In genomic region chr7:89954261-89954660, GRCm38 (mm10) we compare ENCODE assay signal across 32 mouse cellular contexts. TPM values are rescaled to one million over a fixed set of nuclear protein-coding genes. Genes with fewer than 3 reads are reported as not detected.
"Had no signal": no experiment of that assay in that cellular context is flagged by ENCODE, and none has a peak within 500 bp of the region (broad histone marks: within the 10 kb centered on the region; RNA-seq: fewer than 3 reads in every experiment).

No protein-coding gene starts in this region.

- H3K4me2 ChIP-seq: heart, embryonic 11.5 days; heart, embryonic 13.5 days; heart, embryonic 15.5 days; hindbrain, embryonic 12.5 days; hindbrain, embryonic 14.5 days; kidney, embryonic 15.5 days; limb, embryonic 12.5 days; liver, embryonic 11.5 days; liver, embryonic 13.5 days; liver, embryonic 15.5 days had no signal

- H3K4me3 ChIP-seq: gastrocnemius, adult 2 months; heart, adult 2 months; heart, embryonic 13.5 days; heart, embryonic 15.5 days; hindbrain, embryonic 10.5 days; hindbrain, embryonic 12.5 days; kidney, embryonic 15.5 days; limb, embryonic 10.5 days; limb, embryonic 12.5 days; liver, embryonic 13.5 days; liver, embryonic 15.5 days had no signal

- H3K27ac ChIP-seq: gastrocnemius, adult 2 months; heart, adult 2 months; heart, embryonic 13.5 days; heart, embryonic 15.5 days; hindbrain, embryonic 10.5 days; hindbrain, embryonic 12.5 days; hindbrain, embryonic 14.5 days; kidney, embryonic 15.5 days; kidney, postnatal 0 days; limb, embryonic 10.5 days; limb, embryonic 12.5 days; liver, embryonic 13.5 days; liver, embryonic 15.5 days had no signal

- DNase-seq: gastrocnemius, adult 2 months; gastrocnemius, postnatal 10 days; gastrocnemius, postnatal 25 days; heart, adult 2 months; heart, postnatal 4 days; kidney, adult 11 months; kidney, adult 2 months; kidney, adult 9 months; kidney, postnatal 14 days; kidney, postnatal 36 days; layer of hippocampus, adult 9-11 months; layer of hippocampus, postnatal 36 days; liver; liver, embryonic 13.5 days had no signal

- H3K9me3 ChIP-seq: hindbrain, embryonic 10.5 days; hindbrain, embryonic 12.5 days; kidney, embryonic 15.5 days; limb, embryonic 10.5 days; limb, embryonic 12.5 days; liver, embryonic 13.5 days; liver, embryonic 15.5 days had no signal

- H3K27me3 ChIP-seq: heart, embryonic 13.5 days; heart, embryonic 15.5 days; hindbrain, embryonic 12.5 days; kidney, embryonic 15.5 days; limb, embryonic 12.5 days; liver, embryonic 13.5 days; liver, embryonic 15.5 days had no signal

- H3K9ac ChIP-seq: heart, embryonic 13.5 days; heart, embryonic 15.5 days; hindbrain, embryonic 12.5 days; hindbrain, embryonic 14.5 days; kidney, embryonic 15.5 days; limb, embryonic 12.5 days; liver, embryonic 13.5 days; liver, embryonic 15.5 days had no signal

- ATAC-seq: hindbrain, embryonic 16.5 days; inflammation-experienced regulatory T-cells, adult 6 months had no signal

- H3K4me1 ChIP-seq: heart, embryonic 15.5 days; hindbrain, embryonic 10.5 days; hindbrain, embryonic 12.5 days; kidney, embryonic 15.5 days; limb, embryonic 10.5 days; limb, embryonic 12.5 days had no signal

RNA-seq across cellular contexts. Expression of gene Ccdc81, which starts 50.8 kb away (rescaled TPM):
- total RNA-seq: gastrocnemius, adult 2 months; gastrocnemius, postnatal 25 days; granulocyte monocyte progenitor cell, adult 5-6 weeks; heart, adult 2 months; heart, postnatal 25 days; heart, postnatal 4 days had no signal
- polyA plus RNA-seq: heart, embryonic 11.5 days; heart, embryonic 13.5 days; heart, embryonic 15.5 days; heart, postnatal 0 days; inflammation-experienced regulatory T-cells, adult 6 months; kidney, adult 2 months; large intestine, adult 2 months; limb, embryonic 10.5 days; liver, embryonic 11.5 days; liver, embryonic 13.5 days; liver, embryonic 15.5 days had no signal
